16 mouse cellular contexts compared by ENCODE assay signal in genomic region chr9:98299235-98299634, GRCm38 (mm10). TPM values are rescaled to one million over a fixed set of nuclear protein-coding genes. Genes with fewer than 3 reads are reported as not detected.
DNase-seq lines count a peak whose midpoint lies in the region; ATAC-seq and TF ChIP-seq lines count a peak whose summit lies in the region.
"Had no signal": no experiment of that assay in that cellular context is flagged by ENCODE, and none has a peak within 500 bp of the region (broad histone marks: within the 10 kb centered on the region; RNA-seq: fewer than 3 reads in every experiment).

No protein-coding gene starts in this region.

- peak overlapping the region; percentile 85 for H3K4me2 ChIP-seq in liver, embryonic 16.5 days (ENCODE audit: low read depth, low read length)
- H3K4me2 ChIP-seq: limb, embryonic 13.5 days; neural tube, embryonic 15.5 days had no signal

- TF ChIP-seq POLR2A in testis, adult 2 months (IDR thresholded peaks at IDR 0.05; ENCODE audit: control insufficient read depth, low read depth, low read length), result no peak; the same call in 1 of the 2 replicates

- peak overlapping the region; percentile 73 for H3K4me3 ChIP-seq in testis, adult 2 months (ENCODE audit: control insufficient read depth, low read depth, low read length)
- peak overlapping the region; percentile 55 for H3K4me3 ChIP-seq in liver, embryonic 16.5 days (ENCODE audit: low read depth, low read length)
- H3K4me3 ChIP-seq: limb, embryonic 13.5 days; neural tube, embryonic 15.5 days had no signal

- H3K27me3 ChIP-seq in testis, adult 2 months (ENCODE audit: control insufficient read depth, insufficient read depth, low read length), result no peaks in the 10 kb centered on the region
- H3K27me3 ChIP-seq in liver, embryonic 16.5 days (ENCODE audit: control insufficient read depth, insufficient read depth, low read depth, low read length), result no peaks in the 10 kb centered on the region
- H3K27me3 ChIP-seq: limb, embryonic 13.5 days; neural tube, embryonic 15.5 days had no signal

- H3K9ac ChIP-seq in liver, embryonic 16.5 days (ENCODE audit: low read depth, low read length), result peak overlapping the region; percentile 70
- H3K9ac ChIP-seq: limb, embryonic 13.5 days; neural tube, embryonic 15.5 days had no signal

- peak; percentile 45 for ATAC-seq in common myeloid progenitor, adult 5-6 weeks (replicated peaks; ENCODE audit: low read depth, poor library complexity, severe bottlenecking)
- peak; percentile 94 for ATAC-seq in liver, embryonic 16.5 days (ENCODE audit: low read depth)
- no peak for ATAC-seq in activated CD4-positive, CD25-positive, alpha-beta regulatory T cell, adult 4 months
- ATAC-seq: forebrain, embryonic 16.5 days had no signal

- H3K36me3 ChIP-seq in testis, adult 2 months (ENCODE audit: control insufficient read depth, insufficient read depth, low read length), result no peaks in the 10 kb centered on the region
- peaks cover 13% of the 10 kb centered on the region for H3K36me3 ChIP-seq in liver, embryonic 16.5 days (ENCODE audit: control insufficient read depth, insufficient read depth)
- H3K36me3 ChIP-seq: limb, embryonic 13.5 days; neural tube, embryonic 15.5 days had no signal

- peaks cover 6% of the 10 kb centered on the region for H3K4me1 ChIP-seq in testis, adult 2 months (ENCODE audit: control insufficient read depth, insufficient read depth, low read length)
- peaks cover 34% of the 10 kb centered on the region for H3K4me1 ChIP-seq in liver, embryonic 16.5 days (ENCODE audit: control insufficient read depth, low read depth, low read length)

- no peaks in the 10 kb centered on the region for H3K9me3 ChIP-seq in liver, embryonic 16.5 days (replicated peaks; ENCODE audit: control insufficient read depth, low read length)
- H3K9me3 ChIP-seq: limb, embryonic 13.5 days; neural tube, embryonic 15.5 days had no signal

- DNase-seq in testis, postnatal 14 days (ENCODE audit: low spot score), result no peak
- DNase-seq in yolk sac, embryonic 10.5 days (ENCODE audit: low spot score), result peak; percentile 40
- no peak for DNase-seq in gastrocnemius, postnatal 25 days
- no peak for DNase-seq in thymus, postnatal 10 days (ENCODE audit: low spot score in 2 of 2)
- DNase-seq: cerebellum, postnatal 25 days; heart, postnatal 10 days; kidney, postnatal 14 days; layer of hippocampus, postnatal 36 days; lung, postnatal 36 days had no signal

- WGBS in liver, embryonic 16.5 days (ENCODE audit: insufficient replicate concordance), result 18% methylated on average over 7 of the region's 7 CpGs

- TF ChIP-seq CTCF in testis, adult 2 months (IDR thresholded peaks at IDR 0.05; ENCODE audit: control insufficient read depth, insufficient read depth, insufficient replicate concordance, low read depth, low read length), result no peak

- H3K27ac ChIP-seq in testis, adult 2 months (ENCODE audit: control insufficient read depth, insufficient read depth, low read depth, low read length), result peak overlapping the region; percentile 38; the same call in 1 of the 2 replicates
- peak overlapping the region; percentile 98 for H3K27ac ChIP-seq in liver, embryonic 16.5 days (ENCODE audit: low read length)
- H3K27ac ChIP-seq: limb, embryonic 13.5 days; neural tube, embryonic 15.5 days had no signal

RNA-seq across cellular contexts. Expression of gene Nmnat3, which starts 12.0 kb away (rescaled TPM):
- 54.8 and 80.9 TPM in 2 replicates for polyA plus RNA-seq in testis, adult 2 months (2012; rRNA removed)
- total RNA-seq in common myeloid progenitor, adult 5-6 weeks (2017), result 21.1 and 29.9 TPM in 2 replicates
- 24.5 and 26.3 TPM in 2 replicates for polyA plus RNA-seq in liver, embryonic 16.5 days (2015; fragmentation: Nextera tagmentation; extraction: Ambion mirVana)
- polyA plus RNA-seq in activated CD4-positive, CD25-positive, alpha-beta regulatory T cell, adult 4 months (2017; shearing (Covaris generic)), result 10 to 100 TPM in 1 of 2 experiments, 1 to 10 TPM in 1; 9.1 to 12.7 TPM
- 10 to 100 TPM; 12.1 to 12.9 TPM for total RNA-seq in gastrocnemius, postnatal 25 days (2021)
